Mouse (Mus musculus) liver, embryonic 13.5 days (tissue): ENCODE results near the gene Rundc1. TPM values are rescaled to one million over a fixed set of nuclear protein-coding genes. Genes with fewer than 3 reads are reported as not detected.
A peak's percentile ranks its signal among the peaks of the same experiment; 100 is the strongest.
"Not testable (repeated sequence)": the region's sequence is repeated elsewhere in the genome, so short reads cannot be mapped to it uniquely, and the experiment has no call there.

Source experiments
- ATAC-seq: fragments of 200-750 bp; cut with Nextera tagmentation; 2 replicates; pipeline ENCODE4 v1.8.0; 2017; ENCODE audit warnings: low read depth, mild to moderate bottlenecking, moderate number of reproducible peaks, moderate library complexity
- DNase-seq: peaks from one replicate; pipeline ENCODE4 v3.0.0; 2022
- H3K27ac ChIP-seq: fragments of 300-500 bp; sonication (generic); 2 replicates; pipeline ENCODE4 v1.5.1; 2015; ENCODE audit warnings: moderate library complexity, mild to moderate bottlenecking, inconsistent platforms
- H3K27me3 ChIP-seq: fragments of 300-500 bp; sonication (generic); 2 replicates; pipeline ENCODE4 v1.6.1; 2015; ENCODE audit warnings: mild to moderate bottlenecking, inconsistent platforms
- H3K36me3 ChIP-seq: fragments of 300-500 bp; sonication (generic); 2 replicates; pipeline ENCODE4 v1.6.1; 2015; ENCODE audit warnings: mild to moderate bottlenecking, inconsistent platforms
- H3K4me1 ChIP-seq: fragments of 300-500 bp; sonication (generic); replicated peaks from 2 replicates; pipeline ENCODE4 v1.6.1; 2015; ENCODE audit warnings: inconsistent platforms
- H3K4me2 ChIP-seq: fragments of 300-500 bp; sonication (generic); 2 replicates; pipeline ENCODE4 v1.6.1; 2015; ENCODE audit warnings: inconsistent platforms, mild to moderate bottlenecking, moderate library complexity
- H3K4me3 ChIP-seq: fragments of 300-500 bp; sonication (generic); replicated peaks from 2 replicates; pipeline ENCODE4 v1.5.1; 2015; ENCODE audit warnings: mild to moderate bottlenecking, inconsistent platforms
- H3K9ac ChIP-seq: fragments of 300-500 bp; sonication (generic); 2 replicates; pipeline ENCODE4 v1.6.1; 2015; ENCODE audit warnings: mild to moderate bottlenecking, inconsistent platforms
- H3K9me3 ChIP-seq: fragments of 300-500 bp; sonication (generic); replicated peaks from 2 replicates; pipeline ENCODE4 v1.6.1; 2016; ENCODE audit warnings: inconsistent platforms
- WGBS: fragments of 180-500 bp; shearing (Covaris S2); methylation state at CpG from one replicate; pipeline ENCODE4 v1.1.7; 2015; ENCODE audit not compliant: insufficient replicate concordance; 5-methylcytosine and 5-hydroxymethylcytosine counted together
- polyA plus RNA-seq: library from polyadenylated mRNA; unstranded; fragments of >200 nt; fragmentation: Nextera tagmentation; extraction: Ambion mirVana; gene quantifications from 2 replicates; pipeline ENCODE4 v1.2.1, GENCODE M21; 2015

The Rundc1 gene
- polyA plus RNA-seq, 1 experiment from 2014 or later, result 6.0 TPM

- no peak for ATAC-seq
- no peak for DNase-seq
- H3K4me1 ChIP-seq, result peaks cover 61% of the 10 kb centered on the region
- H3K36me3 ChIP-seq, result peaks cover 31% of the 10 kb centered on the region
- H3K4me2 ChIP-seq, result no peak overlapping the region
- no peak overlapping the region for H3K4me3 ChIP-seq
- H3K27me3 ChIP-seq, result no peaks in the 10 kb centered on the region
- WGBS, result 69% methylated on average over 1 of the region's 1 CpGs
- no peak overlapping the region for H3K9ac ChIP-seq
- no peaks in the 10 kb centered on the region for H3K9me3 ChIP-seq
- H3K27ac ChIP-seq, result peak overlapping the region; percentile 40
These were observed 21.4 kb downstream of the Rundc1 start for GRCm38 (mm10) chr11:101446319-101446718.

DNA sequence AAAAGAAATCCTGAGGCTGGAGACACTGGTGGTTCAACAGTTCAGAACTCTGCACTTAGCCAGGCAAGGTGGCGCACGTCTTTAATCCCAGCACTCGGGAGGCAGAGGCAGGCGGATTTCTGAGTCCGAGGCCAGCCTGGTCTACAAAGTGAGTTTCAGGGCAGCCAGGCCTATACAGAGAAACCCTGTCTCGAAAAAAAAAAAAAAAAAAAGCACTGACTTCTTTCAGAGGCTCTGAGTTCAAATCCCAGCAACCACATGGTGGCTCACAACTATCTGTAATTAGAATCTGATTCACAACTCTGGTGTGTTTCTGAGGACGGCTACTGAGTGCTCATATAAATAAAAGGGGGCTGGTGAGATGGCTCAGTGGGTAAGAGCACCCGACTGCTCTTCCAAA lies 22.0 kb downstream of the Rundc1 start:
- WGBS, result 79% methylated on average over 8 of the region's 8 CpGs
- not testable (repeated sequence) for DNase-seq
- peaks cover 66% of the 10 kb centered on the region for H3K4me1 ChIP-seq

GRCm38 (mm10) chr11:101447786-101448185 lies 22.9 kb downstream of the Rundc1 start:
- Histone ChIP-seq H3K9ac (peak overlapping the region; percentile 86; the same call in 1 of the 2 replicates), H3K4me1 (peaks cover 75% of the 10 kb centered on the region), H3K4me3 (peak overlapping the region; percentile 83), H3K27me3 (no peaks in the 10 kb centered on the region), H3K9me3 (no peaks in the 10 kb centered on the region), H3K36me3 (peaks cover 31% of the 10 kb centered on the region), H3K4me2 (peak overlapping the region; percentile 79), H3K27ac (peak overlapping the region; percentile 96)
- WGBS, result 73% methylated on average over 5 of the region's 5 CpGs
- no peak for DNase-seq
- ATAC-seq, result no peak

More for the DNA sequence above, 22.0 kb downstream of the Rundc1 start:
- H3K4me3 ChIP-seq, ATAC-seq, H3K27me3 ChIP-seq, H3K9me3 ChIP-seq, H3K4me2 ChIP-seq, H3K9ac ChIP-seq: not testable (repeated sequence)
- H3K36me3 ChIP-seq, result peaks cover 31% of the 10 kb centered on the region
- peak overlapping the region; percentile 40; the same call in 1 of the 2 replicates for H3K27ac ChIP-seq

DNA sequence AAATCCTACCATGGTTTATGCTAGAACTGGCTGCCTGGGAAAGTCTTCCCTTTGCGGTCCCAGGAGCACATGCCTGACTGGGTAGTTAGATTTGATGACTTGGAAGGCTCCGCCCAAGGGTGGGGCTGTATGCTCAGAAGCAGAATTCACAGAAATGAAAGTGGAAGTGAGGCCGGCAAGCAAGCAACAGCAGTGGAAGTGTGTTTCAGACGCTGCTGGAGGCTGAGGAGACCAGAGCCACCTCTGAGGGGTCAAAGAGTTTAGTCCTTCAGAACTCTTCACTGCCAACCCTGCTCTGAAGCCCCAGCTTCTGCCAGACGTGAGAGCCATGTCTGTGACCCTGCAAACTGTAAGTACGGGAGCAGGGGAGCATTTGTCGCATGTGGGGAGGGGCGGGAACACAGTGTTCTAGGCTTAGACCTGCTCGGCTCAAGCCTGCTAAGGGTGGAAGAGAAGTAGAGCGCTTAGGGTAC lies 23.4 kb downstream of the Rundc1 start, which contains the start of gene Ifi35:
TSS of gene Ifi35 (plus strand) at position 134 of the 473 bp plus-strand sequence.
- H3K9ac ChIP-seq, result peak within 1 kb of the TSS; percentile 86
- H3K4me3 ChIP-seq, result peak within 1 kb of the TSS; percentile 83
- peak within 1 kb of the TSS; percentile 96 for H3K27ac ChIP-seq
- H3K9me3 ChIP-seq, result no peaks in the 10 kb centered on the region
- peaks cover 70% of the 10 kb centered on the region for H3K4me1 ChIP-seq
- peaks cover 29% of the 10 kb centered on the region for H3K36me3 ChIP-seq
- ATAC-seq (peak; percentile 90), DNase-seq (peak; percentile 85)
- H3K27me3 ChIP-seq, result no peaks in the 10 kb centered on the region
- H3K4me2 ChIP-seq, result peak within 1 kb of the TSS; percentile 79
- 3% methylated on average over 10 of the region's 10 CpGs for WGBS

- Histone ChIP-seq H3K4me2 (peak overlapping the region; percentile 79), H3K9me3 (no peaks in the 10 kb centered on the region), H3K27me3 (no peaks in the 10 kb centered on the region), H3K27ac (peak overlapping the region; percentile 96), H3K9ac (peak overlapping the region; percentile 86), H3K4me3 (peak overlapping the region; percentile 83), H3K36me3 (peaks cover 24% of the 10 kb centered on the region), H3K4me1 (peaks cover 64% of the 10 kb centered on the region)
- ATAC-seq (peak; percentile 44), DNase-seq (no peak)
- WGBS, result 37% methylated on average over 4 of the region's 4 CpGs
These were observed 24.0 kb downstream of the Rundc1 start for GRCm38 (mm10) chr11:101448899-101449298.

DNA sequence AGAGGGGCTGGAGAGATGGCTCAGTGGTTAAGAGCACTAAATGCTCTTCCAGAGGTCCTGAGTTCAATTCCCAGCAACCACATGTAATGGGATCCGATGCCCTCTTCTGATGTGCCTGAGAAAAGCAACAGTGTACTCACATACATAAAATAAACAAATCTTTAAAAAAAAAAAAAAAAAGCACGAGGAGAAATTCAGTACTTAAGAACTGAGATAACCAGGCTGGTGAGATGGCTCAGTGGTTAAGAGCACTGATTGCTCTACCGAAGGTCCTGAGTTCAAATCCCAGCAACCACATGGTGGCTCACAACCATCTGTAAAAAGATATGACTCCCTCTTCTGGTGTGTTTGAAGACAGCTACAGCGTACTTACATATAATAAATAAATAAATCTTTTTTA lies 24.7 kb downstream of the Rundc1 start:
- H3K9ac ChIP-seq, result peak overlapping the region; percentile 86
- H3K27me3 ChIP-seq, ATAC-seq, DNase-seq, H3K9me3 ChIP-seq: not testable (repeated sequence)
- H3K27ac ChIP-seq, result peak overlapping the region; percentile 96
- peaks cover 57% of the 10 kb centered on the region for H3K4me1 ChIP-seq
- H3K4me2 ChIP-seq, result peak overlapping the region; percentile 79
- H3K4me3 ChIP-seq, result peak overlapping the region; percentile 83
- peaks cover 17% of the 10 kb centered on the region for H3K36me3 ChIP-seq
- WGBS, result 69% methylated on average over 4 of the region's 4 CpGs

DNA sequence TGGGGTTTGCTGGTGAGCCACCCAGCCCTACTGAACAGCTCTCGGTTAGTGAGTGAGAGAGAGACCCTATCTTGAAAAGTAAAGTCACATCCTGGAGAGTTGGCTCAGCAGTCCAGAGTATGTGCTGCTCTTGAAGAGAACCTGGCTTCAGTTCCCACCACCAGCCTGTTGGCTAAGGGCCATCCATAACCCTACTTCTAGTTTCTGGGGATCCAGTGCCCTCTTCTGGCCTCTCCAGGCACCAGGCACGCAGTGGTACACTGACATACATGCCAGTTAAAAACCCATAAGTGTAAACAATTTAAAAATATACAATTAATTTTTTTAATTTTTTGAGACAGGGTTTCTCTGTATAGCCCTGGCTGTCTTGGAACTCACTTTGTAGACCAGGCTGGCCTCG lies 25.5 kb downstream of the Rundc1 start:
- DNase-seq (peak; percentile 42), ATAC-seq (no peak)
- H3K4me1 ChIP-seq, result peaks cover 52% of the 10 kb centered on the region
- peak overlapping the region; percentile 79; the same call in 1 of the 2 replicates for H3K4me2 ChIP-seq
- H3K9me3 ChIP-seq, result no peaks in the 10 kb centered on the region
- H3K4me3 ChIP-seq, result no peak overlapping the region
- H3K9ac ChIP-seq, result no peak overlapping the region
- H3K27me3 ChIP-seq, result no peaks in the 10 kb centered on the region
- no peak overlapping the region for H3K27ac ChIP-seq
- WGBS, result 84% methylated on average over 3 of the region's 3 CpGs
- peaks cover 9% of the 10 kb centered on the region for H3K36me3 ChIP-seq

GRCm38 (mm10) chr11:101451536-101451935 lies 26.7 kb downstream of the Rundc1 start:
- no peak for ATAC-seq
- WGBS, result 84% methylated on average over 10 of the region's 10 CpGs
- H3K9ac ChIP-seq, result no peak overlapping the region
- no peak overlapping the region for H3K4me3 ChIP-seq
- peaks cover 56% of the 10 kb centered on the region for H3K4me1 ChIP-seq
- no peak for DNase-seq
- H3K27ac ChIP-seq, result peak overlapping the region; percentile 15; the same call in 1 of the 2 replicates
- H3K9me3 ChIP-seq, result no peaks in the 10 kb centered on the region
- H3K27me3 ChIP-seq, result no peaks in the 10 kb centered on the region
- H3K36me3 ChIP-seq, result peaks cover 4% of the 10 kb centered on the region
- no peak overlapping the region for H3K4me2 ChIP-seq

- WGBS, result 54% methylated on average over 10 of the region's 10 CpGs
- no peak for ATAC-seq
These were observed 27.3 kb downstream of the Rundc1 start for GRCm38 (mm10) chr11:101452093-101452774.

GRCm38 (mm10) chr11:101454702-101455101 lies 29.8 kb downstream of the Rundc1 start:
- Histone ChIP-seq H3K4me1 (peaks cover 47% of the 10 kb centered on the region), H3K4me3 (no peak overlapping the region), H3K36me3 (peaks cover 35% of the 10 kb centered on the region), H3K9me3 (no peaks in the 10 kb centered on the region), H3K27ac (no peak overlapping the region), H3K9ac (no peak overlapping the region), H3K4me2 (no peak overlapping the region), H3K27me3 (no peaks in the 10 kb centered on the region)
- ATAC-seq, result no peak
- whole genome bisulfite sequencing, result 79% methylated on average over 6 of the region's 6 CpGs
- no peak for DNase-seq

More at GRCm38 (mm10) chr11:101452093-101452774, 27.3 kb downstream of the Rundc1 start:
- Histone ChIP-seq H3K4me1 (peaks cover 56% of the 10 kb centered on the region), H3K27me3 (no peaks in the 10 kb centered on the region), H3K9ac (0 out of 2 replicates have a peak overlapping the region, but pooled peaks have one; percentile 33), H3K27ac (no peak overlapping the region), H3K4me3 (no peak overlapping the region), H3K36me3 (peaks cover 10% of the 10 kb centered on the region), H3K9me3 (no peaks in the 10 kb centered on the region), H3K4me2 (no peak overlapping the region)
- no peak for DNase-seq

- ATAC-seq (no peak), DNase-seq (no peak)
- Histone ChIP-seq H3K27ac (no peak overlapping the region), H3K4me2 (no peak overlapping the region), H3K9ac (no peak overlapping the region), H3K4me1 (peaks cover 43% of the 10 kb centered on the region), H3K4me3 (no peak overlapping the region), H3K27me3 (no peaks in the 10 kb centered on the region), H3K9me3 (no peaks in the 10 kb centered on the region), H3K36me3 (peaks cover 44% of the 10 kb centered on the region)
- WGBS, result 81% methylated on average over 7 of the region's 7 CpGs
These were observed 30.7 kb downstream of the Rundc1 start for GRCm38 (mm10) chr11:101455627-101456026.
